Mouse (Mus musculus) kidney, adult 18-20 months (tissue): ENCODE results near the gene Pgs1.
A peak's percentile ranks its signal among the peaks of the same experiment; 100 is the strongest.

Experiments used
- DNase-seq: peaks from one replicate; pipeline ENCODE4 v3.0.0; 2021

The Pgs1 gene

DNA sequence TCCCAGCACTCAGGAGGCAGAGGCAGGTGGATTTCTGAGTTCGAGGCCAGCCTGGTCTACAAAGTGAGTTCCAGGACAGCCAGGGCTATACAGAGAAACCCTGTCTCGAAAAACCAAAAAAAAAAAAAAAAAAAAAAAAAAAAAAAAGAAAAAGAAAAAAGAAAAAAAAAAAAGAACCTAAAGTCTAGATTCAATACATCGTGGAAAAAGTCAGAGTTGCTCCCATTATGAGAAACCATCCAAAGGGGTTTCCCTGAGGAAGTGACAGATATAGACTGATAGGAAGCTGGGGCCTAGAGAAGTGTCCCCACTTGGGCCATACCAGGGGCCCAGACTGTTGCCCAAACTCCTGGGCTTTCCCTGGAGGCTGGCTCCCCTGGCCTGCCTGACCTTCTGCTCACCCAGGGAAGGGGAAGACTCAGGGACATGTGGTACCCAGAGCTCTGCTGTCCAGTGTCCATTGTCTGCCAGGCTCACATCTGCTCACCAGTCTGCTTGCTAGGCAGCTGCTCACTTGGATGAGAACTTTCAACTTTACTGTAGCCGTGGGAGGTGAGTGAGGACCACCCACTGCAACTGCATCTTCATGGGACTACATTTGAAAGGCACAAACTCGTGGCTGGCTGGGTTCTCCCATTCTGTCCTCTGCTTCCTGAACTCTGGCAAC lies 8.3 kb upstream of the Pgs1 start:
- no peak for DNase-seq

DNA sequence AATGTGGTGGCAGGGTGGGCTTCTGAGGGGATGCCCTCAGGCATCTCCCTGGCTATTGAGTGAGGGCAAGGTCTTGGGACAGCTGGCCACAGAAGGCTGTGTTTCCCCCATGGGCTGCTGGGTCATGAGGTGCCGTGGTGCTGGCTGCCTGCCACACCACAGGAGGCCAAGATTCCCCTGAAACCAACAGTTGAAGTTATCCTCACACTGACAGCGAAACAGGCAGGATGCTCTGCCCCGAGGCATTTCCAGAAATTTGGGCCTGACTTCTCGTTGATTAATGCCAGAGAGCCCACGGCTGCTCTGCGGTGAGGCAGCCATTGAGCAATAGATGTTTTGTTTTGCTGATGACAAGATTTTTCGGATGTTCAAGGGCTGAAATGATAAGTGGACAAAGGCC lies 6.7 kb upstream of the Pgs1 start:
- DNase-seq = no peak

DNA sequence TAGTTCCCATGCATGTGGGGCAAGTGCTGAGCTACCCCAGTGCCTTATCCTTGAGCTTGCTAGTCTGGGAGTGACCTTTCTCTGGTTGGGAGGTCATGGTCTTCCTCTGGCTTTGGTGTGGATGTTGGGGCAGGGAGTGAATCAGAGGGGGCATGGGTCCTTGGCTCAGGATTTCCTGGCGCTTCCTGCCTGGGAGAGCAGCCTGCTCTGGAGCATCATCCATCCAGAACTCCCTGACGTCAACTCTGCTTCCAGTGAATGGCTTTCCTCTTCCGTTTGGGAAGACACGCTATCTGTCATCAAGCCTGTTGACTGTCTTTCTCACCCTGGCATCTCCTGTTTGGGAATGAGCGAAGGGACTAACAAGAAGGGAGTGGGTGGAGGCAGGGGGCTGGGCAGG lies 3.7 kb upstream of the Pgs1 start:
- no peak for DNase-seq

DNA sequence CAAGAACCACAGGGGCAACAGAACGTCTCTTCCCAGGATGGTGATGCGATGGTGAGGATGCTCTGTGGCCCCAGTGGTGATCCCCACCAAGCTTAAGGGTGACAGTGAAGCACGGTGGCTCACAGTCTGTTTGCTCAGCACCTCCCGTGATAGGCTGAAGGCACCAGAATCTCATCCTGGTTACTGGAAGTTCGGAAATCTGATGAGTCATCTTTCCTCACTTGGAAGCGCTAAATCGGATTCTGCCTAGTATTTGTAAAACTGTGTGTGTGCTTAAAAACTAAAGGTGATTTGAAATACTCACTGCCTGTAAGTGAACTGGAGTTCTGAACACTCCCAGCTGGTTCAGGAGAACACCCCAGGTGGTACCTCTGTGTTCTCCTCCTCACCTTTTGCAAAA lies 2.3 kb upstream of the Pgs1 start:
- no peak for DNase-seq

DNA sequence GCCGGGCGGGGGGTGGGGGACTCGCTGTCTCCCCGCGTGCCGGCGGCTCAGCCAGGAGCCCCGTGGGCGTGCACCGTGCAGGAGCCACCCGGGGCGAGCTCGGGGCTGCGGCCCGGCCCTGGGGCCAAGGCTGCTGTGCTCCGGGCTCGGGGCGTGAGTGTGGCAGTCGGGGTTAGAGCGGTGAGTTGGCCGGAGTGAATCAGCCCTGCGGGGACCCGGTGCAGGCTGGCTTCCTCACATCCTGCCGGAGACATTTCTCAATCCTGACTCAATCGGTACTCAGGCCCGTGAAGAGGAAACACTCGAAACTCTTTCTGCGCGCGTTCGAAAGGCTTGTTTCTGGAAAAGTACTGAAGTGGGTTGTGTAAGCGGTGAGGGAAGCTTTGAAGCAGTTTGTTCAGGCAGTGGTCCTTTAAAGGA lies 950 bp downstream of the Pgs1 start:
- no peak for DNase-seq

DNA sequence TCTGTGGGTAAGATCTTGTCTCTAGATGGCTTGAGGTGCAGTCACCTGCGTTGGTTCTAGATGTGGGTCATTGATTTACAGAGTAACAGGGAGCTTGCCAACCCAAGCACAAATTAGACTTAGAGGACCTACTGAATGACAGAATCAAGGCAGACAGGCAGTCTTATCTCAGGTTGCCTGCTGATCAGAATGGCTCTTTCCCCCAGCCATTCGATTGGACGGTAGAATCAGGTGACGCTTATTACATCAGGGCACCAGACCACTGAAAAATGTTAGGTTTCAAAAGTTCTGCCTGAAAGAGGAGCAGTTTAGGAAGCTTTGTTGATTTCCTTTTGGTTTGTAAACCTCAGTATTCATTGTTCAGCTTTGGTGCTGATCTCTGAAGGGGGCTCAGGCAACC lies 1.9 kb downstream of the Pgs1 start:
- no peak for DNase-seq

DNA sequence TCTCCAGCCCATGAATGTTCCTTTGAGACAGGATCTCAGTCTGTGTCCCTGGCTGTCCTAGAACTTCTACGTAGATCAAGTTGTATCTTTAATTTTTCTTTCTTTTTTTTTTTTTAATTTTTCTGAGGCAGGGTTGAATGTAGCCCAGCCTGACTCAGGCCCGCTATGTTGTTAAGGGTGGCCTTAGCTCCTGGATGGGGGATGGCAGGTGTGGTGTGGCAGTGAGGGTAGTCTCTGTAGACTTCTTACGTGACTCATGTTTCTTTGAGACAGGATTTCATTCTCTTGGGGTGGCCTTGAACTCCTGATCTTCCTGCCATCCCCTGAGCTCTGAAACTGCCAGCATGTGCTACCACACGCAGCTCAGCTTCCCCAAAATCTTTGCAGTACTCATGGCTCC lies 3.1 kb downstream of the Pgs1 start:
- no peak for DNase-seq

DNA sequence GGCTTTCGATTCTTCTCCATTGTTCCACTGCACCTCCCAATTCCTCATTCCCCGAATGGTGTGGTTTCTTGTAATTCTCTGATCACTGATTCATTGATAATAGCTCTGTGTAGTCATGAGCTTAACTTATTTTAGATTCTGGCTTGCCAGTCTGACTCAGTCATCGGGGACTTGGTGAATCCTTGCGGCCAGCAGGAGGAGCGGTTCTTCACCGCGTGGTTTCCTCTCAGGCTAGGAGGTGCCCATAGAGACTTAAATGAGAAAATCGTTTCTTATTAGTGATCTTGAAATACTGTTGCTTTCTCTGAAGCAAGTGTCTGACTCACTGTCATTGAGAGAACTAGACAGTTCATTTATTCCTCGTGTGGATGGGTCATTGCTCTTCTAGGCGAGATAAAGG lies 3.8 kb downstream of the Pgs1 start:
- DNase-seq = no peak

DNA sequence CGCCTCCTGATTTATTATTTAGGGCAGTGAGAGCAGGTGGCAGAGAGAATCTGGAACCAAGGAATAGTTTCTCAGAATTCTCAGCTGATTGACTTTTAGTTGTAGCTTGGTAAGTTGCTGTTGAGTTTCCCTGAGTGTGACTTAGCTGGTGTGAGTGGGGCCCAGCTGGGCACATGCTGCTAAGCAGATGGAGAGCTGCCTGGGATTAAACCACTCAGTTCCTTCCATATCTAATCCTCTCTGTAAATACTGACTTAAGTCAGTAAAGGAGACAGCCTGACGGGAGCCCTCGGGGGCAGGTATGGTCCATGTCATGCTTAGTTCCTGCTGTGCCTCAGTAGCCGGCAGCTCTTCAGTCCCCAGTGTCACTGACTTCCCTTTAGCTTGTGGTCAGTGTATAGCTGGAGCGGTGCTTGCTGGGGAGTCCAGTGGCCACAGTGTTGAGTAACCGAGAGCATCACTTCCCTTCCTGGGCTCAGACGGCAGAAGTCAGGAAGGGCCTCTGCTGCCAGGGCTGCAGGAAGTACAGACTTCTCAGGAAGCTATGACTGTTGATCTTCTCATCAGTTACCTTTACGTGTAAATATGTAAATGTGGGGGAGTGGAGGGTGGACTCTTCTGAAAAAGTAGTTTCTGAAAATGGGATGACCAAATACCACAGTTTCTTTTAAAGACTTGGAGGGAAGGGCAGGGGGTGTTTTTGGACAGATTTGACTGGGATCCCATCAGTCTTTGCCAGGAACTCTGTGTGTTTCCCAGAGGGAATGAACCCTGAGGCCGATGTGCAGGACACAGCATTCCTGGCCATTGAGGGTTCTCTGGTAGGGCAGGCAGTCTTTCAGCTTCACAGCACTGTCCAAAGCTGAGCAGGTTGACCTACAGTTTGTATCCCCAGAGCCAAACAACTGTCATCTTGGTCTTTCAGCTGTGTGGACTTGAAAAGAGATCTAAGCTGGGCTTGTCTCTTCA lies 5.7 kb downstream of the Pgs1 start:
- DNase-seq = no peak

DNA sequence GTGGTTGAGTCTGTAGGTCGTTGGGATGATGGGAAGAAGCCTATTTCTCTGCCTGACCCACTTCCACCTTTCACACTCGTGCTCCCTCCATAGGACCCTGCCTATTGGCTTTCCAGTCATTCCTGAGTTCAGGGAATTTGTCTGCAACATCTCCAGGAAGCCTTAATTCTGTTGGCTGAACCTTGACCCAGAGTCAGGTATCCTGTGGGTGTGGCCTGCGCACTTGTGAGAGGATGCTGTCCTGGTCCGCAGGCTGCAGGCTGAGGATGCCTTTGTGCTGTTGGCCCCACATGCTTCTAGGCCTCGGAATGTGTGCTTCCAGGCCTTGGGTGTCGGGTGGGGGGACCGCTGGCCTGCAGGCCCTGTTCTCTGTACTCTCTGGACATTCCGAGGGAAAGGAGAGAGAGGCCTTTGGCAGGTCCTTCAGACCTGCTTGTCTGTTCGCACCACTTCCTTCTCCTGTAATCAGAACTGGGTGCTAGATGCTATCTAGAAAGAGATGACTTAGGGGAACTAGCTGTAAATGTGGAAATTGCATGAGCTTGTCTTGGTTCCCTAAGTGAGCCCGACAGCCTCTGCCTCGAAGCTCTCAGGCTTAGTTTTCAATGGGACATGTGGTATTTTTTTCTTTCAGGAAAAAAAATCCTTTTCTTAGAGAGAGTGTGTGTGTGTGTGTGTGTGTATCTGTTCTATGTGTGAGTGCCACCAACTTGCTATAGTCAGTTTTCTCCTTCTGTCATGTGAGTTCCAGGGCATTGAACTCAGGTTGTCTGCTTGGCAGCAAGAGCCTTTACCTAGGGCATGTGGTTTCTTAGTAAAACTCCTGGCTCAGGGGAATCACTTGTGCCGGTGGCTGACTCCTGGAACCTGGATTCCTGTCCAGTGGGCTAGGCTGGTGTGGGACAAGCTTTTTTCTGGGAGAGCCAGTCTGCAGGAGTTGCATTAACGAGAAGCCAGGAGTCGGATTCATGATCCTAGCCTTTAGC lies 7.4 kb downstream of the Pgs1 start:
- DNase-seq = no peak

DNA sequence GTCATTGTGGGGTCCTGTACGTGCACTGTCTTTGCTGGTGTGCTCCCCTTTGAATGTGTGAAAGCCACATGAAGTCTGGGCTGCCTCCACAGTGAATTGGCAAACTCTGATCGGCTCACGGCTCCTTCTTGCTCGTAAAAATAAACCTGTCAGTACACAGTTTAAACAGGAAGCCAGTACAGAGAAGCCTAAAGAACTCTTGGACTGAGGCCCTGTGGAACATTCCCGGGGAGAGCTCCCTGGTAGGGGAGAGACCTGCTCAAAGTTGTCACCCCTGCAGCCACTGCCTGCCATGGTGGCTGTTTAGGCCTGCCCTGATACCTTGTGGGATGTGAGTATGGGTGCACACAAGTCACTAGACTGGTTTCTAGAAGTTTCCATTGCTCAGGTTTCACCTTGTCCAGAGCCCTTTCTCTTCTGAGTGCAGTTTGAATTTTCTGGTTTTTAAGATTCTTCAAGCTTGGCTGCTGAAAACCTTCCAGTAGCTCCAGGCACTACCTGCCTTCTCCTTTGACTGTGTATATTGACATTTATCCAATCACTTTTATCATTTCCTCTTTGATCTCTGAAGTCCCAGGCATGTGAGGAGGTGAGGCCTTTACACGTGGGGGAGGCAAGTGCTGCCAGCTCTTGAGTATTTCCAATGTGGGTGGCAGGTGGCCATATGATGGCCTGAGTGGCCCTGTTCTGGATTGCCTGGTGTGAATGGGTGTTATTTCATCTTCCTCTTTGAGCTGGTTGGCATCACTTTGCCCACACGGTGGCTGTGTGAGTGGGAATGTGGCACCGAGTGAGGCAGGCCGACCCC lies 8.4 kb downstream of the Pgs1 start:
- peak; percentile 45 for DNase-seq

DNA sequence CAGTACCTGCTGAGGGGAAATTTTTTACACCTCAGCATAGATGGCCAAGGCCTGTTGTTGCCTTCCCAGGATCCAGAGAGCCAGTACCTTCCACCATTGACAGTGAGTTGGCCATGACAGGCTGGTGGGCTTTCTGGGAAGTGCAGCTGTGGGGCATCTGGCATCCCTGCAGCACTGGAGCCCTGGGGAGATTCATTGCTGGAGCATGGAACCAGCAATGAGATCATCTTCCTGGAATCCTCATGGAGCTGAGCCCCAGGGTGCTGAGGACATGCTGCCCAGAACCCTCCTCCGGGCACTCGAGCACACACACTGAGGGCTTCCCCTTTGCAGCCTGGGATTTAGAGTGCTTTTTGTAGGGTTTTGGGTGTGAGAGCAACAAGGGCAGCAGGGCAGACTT lies 9.2 kb downstream of the Pgs1 start:
- DNase-seq = no peak

DNA sequence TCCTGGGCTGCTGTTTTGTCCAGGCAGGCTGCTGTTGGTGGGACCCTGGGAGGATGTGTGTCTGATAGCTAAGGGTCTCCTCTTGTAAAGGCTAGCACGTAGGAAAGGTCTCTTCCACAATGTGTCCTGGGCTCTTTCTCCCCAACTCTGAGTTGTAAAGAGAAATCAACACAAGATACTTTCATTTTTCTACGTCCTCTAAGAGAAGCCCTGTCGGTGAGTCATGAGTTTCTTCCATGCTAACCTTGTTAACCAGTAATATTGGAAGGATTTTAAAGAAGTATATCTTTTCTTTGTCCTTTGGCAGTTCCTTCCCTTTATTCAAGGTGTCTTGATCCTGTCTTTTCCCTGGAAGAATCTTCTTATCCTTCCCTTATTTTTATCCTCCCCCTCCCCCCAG lies 9.6 kb downstream of the Pgs1 start:
- DNase-seq = no peak

DNA sequence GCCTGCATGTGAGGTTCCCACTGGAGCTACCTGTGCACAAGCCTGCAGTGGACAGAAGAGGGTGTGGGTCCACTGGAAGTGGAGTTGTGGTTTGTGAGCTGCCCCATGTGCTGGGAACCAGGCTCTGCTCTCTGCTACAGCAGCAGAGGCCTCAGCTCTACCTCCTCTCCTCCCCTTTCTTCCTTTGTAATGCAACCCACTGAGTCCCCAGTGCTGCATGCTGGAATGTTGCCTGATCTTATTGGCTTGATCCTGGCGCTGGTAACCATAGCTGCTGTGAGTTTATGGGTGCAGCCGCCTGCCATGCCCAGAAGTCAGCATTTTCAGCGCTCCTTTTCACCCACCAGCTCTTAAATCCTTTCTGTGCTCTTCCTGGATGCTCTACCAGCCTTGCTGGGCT lies 10.0 kb downstream of the Pgs1 start:
- no peak for DNase-seq

DNA sequence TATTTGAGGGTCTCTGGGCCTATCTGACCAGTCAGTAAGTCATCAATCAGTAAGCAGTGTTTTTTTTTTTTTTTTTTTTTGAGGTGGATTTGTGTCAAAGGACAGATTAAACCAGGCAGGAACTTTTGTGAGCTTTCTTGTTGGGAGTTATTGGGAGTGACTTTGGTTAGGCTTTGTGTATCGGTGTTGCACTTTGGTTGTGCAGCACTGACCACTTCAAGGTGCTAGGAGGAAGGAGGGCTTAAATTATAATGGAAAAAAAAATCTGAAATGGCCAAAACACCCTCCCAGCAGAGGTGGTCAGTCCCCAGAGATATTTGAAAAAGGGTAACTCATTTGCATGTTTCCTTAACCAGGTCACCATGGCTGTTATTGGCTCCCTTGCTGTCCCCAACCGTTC lies 11.0 kb downstream of the Pgs1 start:
- no peak for DNase-seq

DNA sequence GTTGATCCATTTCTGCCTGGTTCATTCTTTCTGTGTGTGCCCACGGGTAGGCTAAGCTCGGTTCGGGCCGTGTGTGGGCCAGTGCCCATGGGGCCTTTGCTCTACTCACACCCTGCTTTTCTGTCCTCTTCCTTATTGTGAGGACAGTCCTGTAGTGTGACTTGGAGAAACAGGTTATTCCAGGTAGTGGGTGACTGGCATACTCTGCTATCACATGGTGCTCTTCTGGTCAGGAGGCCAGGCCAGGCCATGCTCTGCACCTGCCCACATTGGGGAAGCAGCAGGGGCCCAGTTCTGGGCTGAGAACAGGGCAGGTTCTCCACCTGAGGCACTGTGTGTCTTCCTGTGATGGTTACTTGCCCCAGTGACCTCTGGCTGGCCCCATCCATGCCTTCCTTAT lies 12.3 kb downstream of the Pgs1 start:
- no peak for DNase-seq

DNA sequence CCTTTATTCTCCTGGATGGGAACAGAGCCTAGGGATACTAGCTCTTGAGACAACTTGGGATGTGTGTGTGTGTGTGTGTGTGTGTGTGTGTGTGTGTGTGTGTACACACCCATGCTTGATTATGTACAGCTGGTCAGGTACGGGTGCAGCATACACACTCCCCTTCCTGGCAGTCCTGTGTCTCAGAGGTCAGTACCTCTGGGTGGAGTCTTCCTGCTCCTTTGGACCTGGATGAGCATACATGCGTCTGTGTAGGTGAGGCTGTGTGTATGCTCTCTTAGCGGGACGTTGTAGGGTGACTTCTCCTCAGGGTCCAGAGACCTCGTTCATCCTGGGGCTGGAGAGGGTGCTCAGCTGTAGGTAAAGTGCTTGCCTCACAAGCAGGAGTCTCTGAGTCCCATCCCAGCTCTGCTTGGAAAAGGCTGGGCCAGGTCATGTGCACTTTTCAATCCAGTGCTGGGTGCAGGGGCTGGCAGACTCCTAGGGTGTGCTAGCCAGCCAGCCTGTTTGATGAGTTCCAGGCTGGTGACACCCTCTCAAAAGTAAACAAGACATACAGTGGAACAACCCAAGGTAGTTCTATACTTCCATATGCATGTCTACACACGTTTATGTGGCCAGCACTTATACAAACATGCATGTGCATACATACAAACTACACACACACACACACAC lies 13.3 kb downstream of the Pgs1 start:
- no peak for DNase-seq

DNA sequence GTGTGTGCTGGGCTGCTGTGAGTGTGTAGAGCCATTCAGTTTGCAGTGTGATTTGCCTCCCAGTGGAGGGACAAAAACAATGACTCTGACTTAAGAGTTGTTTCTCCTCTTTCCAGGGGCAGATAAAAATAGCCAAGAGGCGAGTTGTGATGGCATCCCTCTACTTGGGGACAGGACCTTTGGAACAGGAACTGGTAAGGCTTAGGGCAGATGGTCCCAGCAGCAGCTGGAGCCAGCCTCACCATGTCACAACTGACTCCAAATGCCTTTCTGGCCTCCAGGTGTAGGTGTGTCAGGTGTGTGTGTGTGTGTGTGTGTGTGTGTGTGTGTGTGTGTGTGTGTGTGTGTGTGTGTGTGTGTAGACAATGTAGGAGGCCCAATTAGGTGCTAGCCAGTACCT lies 14.0 kb downstream of the Pgs1 start:
- DNase-seq = no peak

DNA sequence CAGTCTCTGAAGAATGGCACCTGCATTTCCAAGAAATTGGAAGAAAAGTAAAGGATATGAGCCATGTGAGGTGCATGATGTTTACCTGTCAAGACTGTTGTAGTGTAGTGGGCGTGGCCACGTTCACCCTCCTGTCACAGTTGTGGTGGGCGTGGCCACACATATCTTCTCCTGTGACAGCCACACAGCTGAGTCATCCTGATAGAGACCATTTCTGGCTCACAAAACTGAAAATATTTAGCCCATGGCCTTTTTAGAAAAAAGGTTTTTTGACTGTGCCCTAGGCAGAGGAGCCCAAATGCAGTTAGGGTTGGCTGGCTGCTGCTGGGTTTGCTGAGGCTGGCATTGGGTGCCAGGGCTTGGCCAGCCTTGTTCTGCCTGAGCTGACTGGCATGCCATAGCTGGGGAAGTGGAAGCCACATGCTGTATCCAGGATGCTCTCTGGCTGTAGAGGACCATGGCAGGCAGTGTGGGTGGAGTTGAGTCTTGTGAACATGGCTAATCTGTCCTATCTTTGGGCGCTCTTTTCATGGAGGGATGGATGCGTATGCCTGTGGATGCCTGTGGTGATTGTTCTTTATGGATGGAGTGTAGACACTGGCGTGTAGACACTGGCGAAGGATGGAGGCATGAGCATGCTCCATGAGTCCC lies 14.6 kb downstream of the Pgs1 start:
- no peak for DNase-seq

DNA sequence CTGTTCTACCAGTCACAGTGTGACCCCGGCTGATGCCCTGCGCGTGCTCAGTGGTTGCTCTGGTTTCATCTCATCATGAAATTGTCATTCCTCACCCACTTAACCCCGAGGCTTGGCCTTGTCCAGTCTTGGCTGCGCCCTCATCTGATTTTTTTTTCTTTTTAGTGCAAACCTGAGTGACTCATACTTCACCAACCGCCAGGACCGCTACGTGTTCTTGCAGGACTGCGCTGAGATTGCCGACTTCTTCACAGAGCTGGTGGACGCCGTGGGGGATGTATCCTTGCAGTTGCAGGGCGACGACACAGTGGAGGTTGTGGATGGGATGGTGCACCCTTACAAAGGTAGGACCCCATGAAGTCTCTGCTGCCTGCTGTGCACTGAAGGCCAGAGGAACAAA lies 17.1 kb downstream of the Pgs1 start:
- no peak for DNase-seq

DNA sequence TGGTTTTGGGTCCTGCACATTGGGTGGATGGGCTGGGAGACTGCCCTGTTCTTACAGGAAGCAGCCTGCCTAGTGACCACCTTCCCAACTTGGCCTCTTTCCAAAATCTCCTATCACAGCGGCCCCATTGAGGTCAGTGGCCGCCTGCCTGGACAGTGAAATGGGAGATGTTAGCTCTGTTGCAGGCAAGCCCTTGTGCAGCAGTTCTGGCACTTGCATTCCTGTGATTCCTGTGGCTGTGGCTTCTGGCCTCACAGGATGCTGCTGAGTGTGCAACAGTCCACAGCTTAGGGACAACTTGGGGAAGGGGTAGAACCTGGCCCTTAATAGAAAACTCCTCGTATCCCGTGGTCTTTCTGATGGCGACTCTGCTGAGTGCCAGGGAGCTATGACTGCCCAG lies 17.6 kb downstream of the Pgs1 start:
- DNase-seq = no peak
